Comparison of ENCODE assay signal across 15 mouse cellular contexts in the genomic region with DNA sequence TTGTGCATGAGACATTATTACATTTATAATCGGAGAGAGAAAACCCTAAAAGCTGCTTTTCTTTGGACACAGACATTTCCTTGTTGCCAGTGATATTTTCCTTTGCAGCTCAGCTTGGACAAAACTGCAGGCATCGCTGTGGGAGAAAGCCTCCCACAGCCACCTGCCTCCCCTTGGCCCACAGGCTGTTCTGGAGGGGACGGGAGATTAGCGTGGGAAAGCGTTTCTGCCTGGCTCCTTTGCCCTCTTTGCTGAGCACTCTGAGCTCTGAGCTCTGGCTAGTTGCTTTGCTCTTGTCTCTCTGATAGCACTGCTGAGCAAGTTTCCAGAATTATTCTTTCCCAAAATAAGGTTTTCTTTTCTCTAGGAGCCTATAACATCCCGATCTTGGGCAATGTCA. TPM values are rescaled to one million over a fixed set of nuclear protein-coding genes. Genes with fewer than 3 reads are reported as not detected.
"Had no signal": no experiment of that assay in that cellular context is flagged by ENCODE, and none has a peak within 500 bp of the region (broad histone marks: within the 10 kb centered on the region; RNA-seq: fewer than 3 reads in every experiment).

No protein-coding gene starts in this region.

- DNase-seq: kidney, adult 2 months; kidney, postnatal 14 days; layer of hippocampus, adult 9-11 months; lung, embryonic 14.5 days; lung, postnatal 10 days; lung, postnatal 4 days; retina, postnatal 1 day; thymus, postnatal 36 days had no signal

- H3K27ac ChIP-seq: kidney, embryonic 15.5 days; limb, embryonic 15.5 days; liver, embryonic 12.5 days; midbrain, embryonic 10.5 days; midbrain, embryonic 15.5 days; neural tube, embryonic 13.5 days had no signal

- H3K4me3 ChIP-seq: kidney, embryonic 15.5 days; limb, embryonic 15.5 days; liver, embryonic 12.5 days; midbrain, embryonic 10.5 days; midbrain, embryonic 15.5 days; neural tube, embryonic 13.5 days had no signal

RNA-seq across cellular contexts. Expression of a gene that starts 20.5 kb away (rescaled TPM):
- total RNA-seq: left cerebral cortex, postnatal 25 days had no signal
